Mouse (Mus musculus) ES-E14 (cell line): ENCODE results near the gene Errfi1. TPM values are rescaled to one million over a fixed set of nuclear protein-coding genes. Genes with fewer than 3 reads are reported as not detected.

Experiments used
- DNase-seq: peaks from one replicate; pipeline ENCODE4 v3.0.0-alpha.2; 2013; ENCODE audit warnings: low read depth, low spot score
- H3K27ac ChIP-seq: 2 replicates; pipeline ENCODE4 v1.5.1; 2012; ENCODE audit warnings: low read depth, mild to moderate bottlenecking, low read length, moderate library complexity, mixed read lengths; ENCODE audit not compliant: poor library complexity, insufficient read depth, severe bottlenecking
- H3K36me3 ChIP-seq: 2 replicates; pipeline ENCODE4 v1.6.1; 2012; ENCODE audit warnings: mild to moderate bottlenecking, low read length, moderate library complexity, mixed read lengths; ENCODE audit not compliant: control insufficient read depth, poor library complexity, insufficient read depth, severe bottlenecking
- H3K4me1 ChIP-seq, 2 experiments: fragments of 150-350 bp in 1 of 2; sonication (generic) in 1 of 2; 2 replicates each; pipeline ENCODE4 v1.6.1; 2012; ENCODE audit warnings: low read length in 2 of 2, mild to moderate bottlenecking in 1 of 2, mixed read lengths in 1 of 2; ENCODE audit not compliant: control insufficient read depth in 2 of 2, insufficient read depth in 2 of 2, poor library complexity in 1 of 2
- H3K4me3 ChIP-seq, 2 experiments: fragments of 150-350 bp in 1 of 2; sonication (generic) in 1 of 2; 2 replicates each; pipeline ENCODE4 v1.5.1; 2012; ENCODE audit warnings: low read length in 2 of 2, low read depth in 1 of 2, mild to moderate bottlenecking in 1 of 2, mixed read lengths in 1 of 2; ENCODE audit not compliant: insufficient read depth in 1 of 2, poor library complexity in 1 of 2, severe bottlenecking in 1 of 2
- H3K9ac ChIP-seq: 2 replicates; pipeline ENCODE4 v1.6.1; 2012; ENCODE audit warnings: low read depth, mild to moderate bottlenecking, low read length, mixed read lengths; ENCODE audit not compliant: poor library complexity, insufficient read depth, severe bottlenecking
- H3K9me3 ChIP-seq: fragments of 150-350 bp; sonication (generic); 2 replicates; pipeline ENCODE4 v1.6.1; 2012; ENCODE audit warnings: low read depth, mild to moderate bottlenecking, low read length; ENCODE audit not compliant: control insufficient read depth, insufficient read depth
- CHD2 ChIP-seq: IDR thresholded peaks from 2 replicates; pipeline ENCODE4 v1.6.1; 2014; ENCODE audit warnings: mild to moderate bottlenecking, low read depth, low read length, inconsistent platforms
- HCFC1 ChIP-seq: IDR thresholded peaks from 2 replicates; pipeline ENCODE4 v1.6.1; 2012; ENCODE audit warnings: low read length, inconsistent platforms, borderline replicate concordance; ENCODE audit not compliant: insufficient read depth
- MAFK ChIP-seq: IDR thresholded peaks from 2 replicates; pipeline ENCODE4 v1.6.1; 2014; ENCODE audit warnings: mild to moderate bottlenecking, low read depth, low read length, inconsistent platforms; ENCODE audit not compliant: insufficient read depth
- ZC3H11A ChIP-seq: IDR thresholded peaks from 2 replicates; pipeline ENCODE4 v1.6.1; 2012; ENCODE audit warnings: low read depth, mild to moderate bottlenecking, inconsistent platforms, low read length, borderline replicate concordance
- ZNF384 ChIP-seq: IDR thresholded peaks from 2 replicates; pipeline ENCODE4 v1.6.1; 2012; ENCODE audit warnings: low read depth, low read length, inconsistent platforms
- in situ Hi-C, 2 experiments: fragments of 600-800 bp; cut with MboI; formaldehyde crosslinking; loops; one replicate each; pipeline ENCODE4 v1.15.1; 2025; ENCODE audit warnings: low sequenced_read_pairs in 2 of 2, inconsistent platforms in 1 of 2; ENCODE audit not compliant: unreplicated experiment in 2 of 2
- total RNA-seq: library from RNA; depleted of rRNA; stranded (reverse); fragments of 300-350 nt; gene quantifications from 2 replicates; pipeline ENCODE4 v1.2.3, GENCODE M21; 2012; rRNA removed

Gene Errfi1
- total RNA-seq, 1 experiment = 38.0 TPM

DNA sequence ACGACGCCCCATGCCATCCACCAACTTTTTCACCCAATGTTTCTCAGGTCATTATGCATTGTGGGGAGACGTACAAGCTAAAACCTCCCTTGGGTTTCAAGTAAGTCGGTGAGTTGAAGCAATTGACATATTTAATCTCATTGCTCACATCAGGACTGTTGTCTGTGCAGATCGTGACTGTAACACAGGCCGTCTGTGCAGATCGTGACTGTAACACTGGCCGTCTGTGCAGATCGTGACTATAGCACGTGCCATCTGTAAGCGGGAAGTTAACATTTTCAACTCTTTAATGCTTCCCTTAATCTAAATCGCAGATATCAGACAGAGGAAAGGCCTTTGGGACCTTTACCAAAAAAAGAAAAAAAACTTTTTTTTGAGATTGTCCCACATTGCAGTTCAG is 60.0 kb downstream of the Errfi1 start:
- in situ Hi-C loops = no loop called here
- DNase-seq = no peak

DNA sequence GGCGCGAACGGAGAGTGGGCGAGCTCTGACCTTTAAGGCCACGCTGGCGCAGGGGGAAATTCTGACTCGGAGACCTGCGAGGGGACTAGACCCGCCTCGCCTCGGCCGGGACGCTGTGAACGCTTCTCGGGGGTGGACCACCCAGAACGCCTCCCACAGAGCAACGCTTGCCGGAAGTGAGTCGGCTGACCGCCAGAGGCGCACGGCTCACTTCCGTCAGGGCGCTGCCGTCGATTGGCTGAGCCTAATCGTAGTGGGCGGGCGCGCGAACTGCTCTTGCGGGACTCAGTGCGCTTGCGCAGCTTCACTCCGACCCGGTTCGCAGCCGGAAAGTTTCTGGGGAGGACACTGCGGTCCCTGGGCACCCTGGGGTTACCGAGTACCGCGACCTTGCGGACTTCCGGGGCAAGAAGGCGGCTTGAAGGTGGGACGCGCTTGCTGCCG is 60.6 kb downstream of the Errfi1 start, which contains the start of the genes Park7 and Tnfrsf9:
Park7 (minus strand) TSS at position 148 of the 444 bp plus-strand sequence.
Tnfrsf9 (plus strand) TSS at position 273 of the 444 bp plus-strand sequence.
- H3K9me3 ChIP-seq = no peaks in the 10 kb centered on the region
- no peaks in the 10 kb centered on the region for H3K36me3 ChIP-seq
- H3K27ac ChIP-seq = no peak within 1 kb of the TSS; the same call in 1 of the 2 replicates
- peak; percentile 87 for DNase-seq
- H3K9ac ChIP-seq = peak within 1 kb of the TSS; percentile 83
- in situ Hi-C loops = no loop called here
- peaks cover 0 to 4% of the 10 kb centered on the region in 2 experiments; a peak in 2 of 4 replicates for H3K4me1 ChIP-seq
- peak within 1 kb of the TSS; percentile 71 to 74 for H3K4me3 ChIP-seq
- no peak for TF ChIP-seq MAFK
- TF ChIP-seq ZNF384 = no peak
- TF ChIP-seq CHD2 = peak; percentile 51; the same call in 1 of the 2 replicates
- peak; percentile 64; the same call in 1 of the 2 replicates for TF ChIP-seq HCFC1

More for the DNA sequence above, 60.0 kb downstream of the Errfi1 start:
- Histone ChIP-seq H3K9me3 (no peaks in the 10 kb centered on the region), H3K27ac (no peak overlapping the region), H3K36me3 (no peaks in the 10 kb centered on the region), H3K9ac (peak overlapping the region; percentile 83), H3K4me3 (peak overlapping the region; percentile 71 to 73), H3K4me1 (peaks cover 0 to 4% of the 10 kb centered on the region in 2 experiments; a peak in 2 of 4 replicates)
- TF ChIP-seq MAFK (no peak), HCFC1 (no peak), CHD2 (no peak), ZNF384 (no peak), ZC3H11A (no peak)

DNA sequence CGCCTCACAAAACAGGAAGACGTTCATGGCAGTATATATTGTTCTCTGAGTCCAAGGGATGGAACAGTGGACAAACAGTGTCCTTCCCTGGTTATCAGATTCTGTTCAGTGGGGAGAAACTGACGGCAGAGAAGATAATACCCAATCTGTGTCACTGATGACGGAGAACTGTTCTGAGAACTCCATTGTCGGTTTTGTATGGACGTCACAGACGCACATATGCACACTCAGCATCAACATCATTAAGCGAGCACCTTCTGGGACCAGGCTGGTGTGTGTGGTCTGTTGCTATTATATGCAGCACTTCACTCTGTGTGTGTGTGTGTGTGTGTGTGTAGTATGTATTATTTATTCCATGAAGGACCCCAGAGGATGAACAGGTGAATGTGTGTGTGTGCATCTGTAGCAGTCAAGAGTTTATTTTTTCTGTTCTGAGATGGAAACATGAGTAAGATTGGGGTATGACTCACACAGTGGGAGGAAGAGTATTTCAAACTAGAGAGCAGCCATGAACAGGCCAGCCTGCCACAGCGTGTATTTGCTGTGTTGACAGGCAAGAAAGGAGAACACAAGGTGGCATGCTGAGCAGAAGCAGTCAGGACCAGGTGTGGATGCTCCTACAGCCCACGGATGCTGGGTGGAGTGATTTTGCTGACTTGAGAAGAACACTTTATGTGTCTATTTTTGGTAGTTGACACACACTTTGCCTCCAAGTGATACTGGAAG is 61.6 kb downstream of the Errfi1 start:
- peaks cover 0 to 2% of the 10 kb centered on the region in 2 experiments; a peak in 1 of 4 replicates for H3K4me1 ChIP-seq
- DNase-seq = no peak
- H3K9ac ChIP-seq = peak overlapping the region; percentile 81; the same call in 1 of the 2 replicates
- in situ Hi-C loops = no loop called here
- H3K9me3 ChIP-seq = no peaks in the 10 kb centered on the region
- no peak for TF ChIP-seq ZC3H11A
- TF ChIP-seq MAFK = no peak
- no peak for TF ChIP-seq CHD2
- TF ChIP-seq HCFC1 = no peak
- no peak for TF ChIP-seq ZNF384
- H3K36me3 ChIP-seq = no peaks in the 10 kb centered on the region
- H3K27ac ChIP-seq = no peak overlapping the region
- H3K4me3 ChIP-seq = peak overlapping the region; percentile 71 to 74

DNA sequence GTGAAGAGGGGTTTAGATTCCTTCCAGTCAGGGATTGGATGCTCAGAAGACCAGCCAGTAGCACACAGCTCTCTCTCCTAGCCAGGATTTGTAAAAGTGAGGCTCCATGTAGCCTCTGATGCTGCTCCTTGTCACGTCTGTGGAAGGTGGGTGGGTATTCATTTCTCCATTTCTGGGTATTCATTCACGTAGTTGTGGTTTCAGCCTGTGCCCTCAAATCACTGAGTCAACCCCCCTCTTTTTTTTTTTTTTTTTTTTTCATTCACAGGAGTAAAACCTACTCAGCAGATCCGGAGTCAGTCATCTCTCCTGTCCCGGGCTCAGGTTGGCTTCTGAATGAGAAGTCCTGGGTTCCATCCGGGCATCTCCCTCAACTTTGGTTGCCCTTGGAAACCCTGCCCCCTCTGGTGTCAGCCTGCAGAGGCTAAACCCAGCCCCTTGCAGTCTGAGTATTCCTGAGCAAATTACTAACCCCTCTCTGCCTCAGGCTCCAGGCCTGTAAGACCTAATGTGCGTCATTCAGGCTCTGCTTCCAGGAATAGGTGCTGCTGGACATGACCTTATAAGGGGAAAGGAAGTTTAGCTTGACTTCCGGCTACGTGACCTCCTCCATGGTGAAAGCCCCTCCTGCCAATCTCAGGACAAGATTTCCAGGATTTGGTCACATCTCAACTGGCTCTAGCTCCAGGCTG is 63.8 kb downstream of the Errfi1 start:
- peaks cover 0 to 2% of the 10 kb centered on the region in 2 experiments; a peak in 1 of 4 replicates for H3K4me1 ChIP-seq
- DNase-seq = no peak
- no peak overlapping the region for H3K9ac ChIP-seq
- no peaks in the 10 kb centered on the region for H3K9me3 ChIP-seq
- in situ Hi-C loops = no loop called here
- no peak overlapping the region for H3K27ac ChIP-seq
- no peak overlapping the region for H3K4me3 ChIP-seq
- TF ChIP-seq CHD2 = no peak
- no peak for TF ChIP-seq ZNF384
- TF ChIP-seq HCFC1 = no peak
- TF ChIP-seq MAFK = no peak
- no peak for TF ChIP-seq ZC3H11A
- no peaks in the 10 kb centered on the region for H3K36me3 ChIP-seq

Other genes starting within 250 kb of the Errfi1 start
- 0.98 and 2.0 TPM in 2 replicates for gene Slc45a1, start 201.7 kb upstream of the Errfi1 start, total RNA-seq
- gene Park7, start 60.5 kb downstream of the Errfi1 start, total RNA-seq = 308 and 393 TPM in 2 replicates
- 0.27 and 0.42 TPM in 2 replicates for gene Tnfrsf9, start 60.6 kb downstream of the Errfi1 start, total RNA-seq
- not detected in 2 replicates for gene Uts2, start 143.2 kb downstream of the Errfi1 start, total RNA-seq
- 2.4 and 4.5 TPM in 2 replicates for gene Per3, start 190.7 kb downstream of the Errfi1 start, total RNA-seq
- gene Vamp3, start 204.0 kb downstream of the Errfi1 start, total RNA-seq = 31.2 and 45.9 TPM in 2 replicates
- gene Gm13090, start 235.7 kb downstream of the Errfi1 start, total RNA-seq = not detected in 2 replicates